Mouse (Mus musculus) cerebellum, adult 2 months (tissue): ENCODE data around the gene Degs2. TPM values are rescaled to one million over a fixed set of nuclear protein-coding genes. Genes with fewer than 3 reads are reported as not detected.

Experiments
- DNase-seq, 2 experiments: peaks; one replicate each; pipeline ENCODE4 v3.0.0; 2021
- H3K27ac ChIP-seq: fragments of 200-500 bp; 2 replicates; pipeline ENCODE4 v1.5.1; 2012; ENCODE audit warnings: low read length, control low read depth, inconsistent platforms; ENCODE audit not compliant: insufficient read depth
- H3K27me3 ChIP-seq: fragments of 200-500 bp; 2 replicates; pipeline ENCODE4 v1.6.1; 2012; ENCODE audit warnings: inconsistent platforms, mild to moderate bottlenecking, low read length, moderate library complexity; ENCODE audit not compliant: control insufficient read depth, insufficient read depth
- H3K4me1 ChIP-seq: fragments of 200-500 bp; 2 replicates; pipeline ENCODE4 v1.6.1; 2011; ENCODE audit warnings: low read length; ENCODE audit not compliant: control insufficient read depth, insufficient read depth
- H3K4me3 ChIP-seq: fragments of 200-500 bp; replicated peaks from 2 replicates; pipeline ENCODE3; 2011; ENCODE audit warnings: mild to moderate bottlenecking, low read depth, low read length, control low read depth; ENCODE audit not compliant: insufficient read depth
- CTCF ChIP-seq: fragments of 200-500 bp; IDR thresholded peaks from 2 replicates; pipeline ENCODE4 v1.5.1; 2011; ENCODE audit warnings: low read depth, mild to moderate bottlenecking, control low read depth, low read length, moderate library complexity, borderline replicate concordance; ENCODE audit not compliant: insufficient read depth
- POLR2A ChIP-seq: fragments of 200-500 bp; IDR thresholded peaks from 2 replicates; pipeline ENCODE4 v1.6.1; 2011; ENCODE audit warnings: low read length, control low read depth, borderline replicate concordance; ENCODE audit not compliant: insufficient read depth
- WGBS: fragments of 180-500 bp; shearing (Covaris S2); methylation state at CpG from one replicate; pipeline ENCODE4 v1.1.7; 2018; 5-methylcytosine and 5-hydroxymethylcytosine counted together
- polyA plus RNA-seq: library from polyadenylated mRNA; depleted of rRNA; stranded (reverse); fragments of >200 nt; gene quantifications from 2 replicates; pipeline ENCODE4 v1.2.3, GENCODE M21; 2012

Degs2 gene
- polyA plus RNA-seq, 1 experiment = 8.3 TPM

DNA sequence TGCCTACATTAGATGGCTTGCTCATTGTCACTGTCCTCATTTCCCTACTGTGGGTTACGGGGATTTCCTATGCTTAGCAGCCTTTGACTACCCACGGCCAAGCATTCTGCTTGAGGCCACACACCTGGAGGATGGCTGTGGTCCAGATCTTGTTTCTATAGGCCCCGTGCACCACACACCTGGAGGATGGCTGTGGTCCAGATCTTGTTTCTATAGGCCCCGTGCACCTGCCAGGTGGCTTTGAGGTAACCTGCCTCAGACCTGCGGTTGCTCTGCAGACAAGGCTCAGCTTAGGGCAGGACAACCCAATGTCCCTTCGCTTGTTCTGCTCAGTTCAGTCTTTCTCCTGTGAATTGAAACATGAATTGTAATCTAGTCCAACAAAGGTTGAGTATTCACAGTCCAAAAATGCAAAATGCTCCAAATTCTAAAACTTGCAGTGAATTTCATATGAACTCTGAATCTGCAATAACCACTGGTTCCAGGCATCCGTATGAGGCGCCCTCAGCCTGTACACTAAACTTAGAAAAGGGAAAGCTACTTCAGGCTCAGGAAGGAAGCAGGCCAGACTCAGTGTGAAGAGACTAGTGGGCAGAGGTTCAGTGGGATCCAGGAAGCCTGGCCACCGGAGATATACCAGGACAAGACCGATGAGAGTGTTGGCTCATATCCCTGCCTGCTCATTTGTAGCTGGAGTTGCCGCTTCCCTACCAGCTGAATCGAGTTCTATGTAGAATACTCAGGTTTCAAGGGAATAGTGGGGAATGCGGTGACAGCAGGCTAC is 19.7 kb downstream of the Degs2 start:
- peaks cover 8% of the 10 kb centered on the region; the same call in 1 of the 2 replicates for H3K4me1 ChIP-seq
- H3K4me3 ChIP-seq = no peak overlapping the region
- DNase-seq = no peak
- no peak overlapping the region for H3K27ac ChIP-seq
- WGBS = 78% methylated on average over 13 of the region's 13 CpGs
- no peaks in the 10 kb centered on the region for H3K27me3 ChIP-seq
- TF ChIP-seq POLR2A = no peak
- TF ChIP-seq CTCF = no peak

DNA sequence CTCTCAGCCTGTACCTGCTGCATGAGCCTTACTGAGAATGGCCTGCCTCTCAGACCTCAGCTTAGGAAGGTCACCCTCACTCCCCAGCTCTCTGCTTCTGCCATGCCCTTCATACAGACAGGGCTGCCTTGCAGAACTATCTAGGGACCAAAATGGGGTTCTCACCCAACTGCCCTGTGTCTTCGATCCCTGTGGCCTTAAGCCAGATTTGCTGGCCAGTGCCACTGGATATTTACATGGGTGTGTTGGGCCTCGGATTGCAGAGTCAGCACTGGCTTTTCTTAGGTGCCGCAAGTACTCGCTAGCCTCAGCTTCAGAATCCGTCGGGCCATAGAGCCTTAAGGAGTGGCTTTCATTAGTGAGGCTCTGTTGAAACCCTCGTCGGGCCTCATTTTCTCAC is 21.3 kb downstream of the Degs2 start:
- TF ChIP-seq CTCF = no peak
- no peak for TF ChIP-seq POLR2A
- H3K27me3 ChIP-seq = no peaks in the 10 kb centered on the region
- H3K4me3 ChIP-seq = no peak overlapping the region
- WGBS = 91% methylated on average over 8 of the region's 8 CpGs
- no peak for DNase-seq
- H3K4me1 ChIP-seq = no peaks in the 10 kb centered on the region
- no peak overlapping the region for H3K27ac ChIP-seq

DNA sequence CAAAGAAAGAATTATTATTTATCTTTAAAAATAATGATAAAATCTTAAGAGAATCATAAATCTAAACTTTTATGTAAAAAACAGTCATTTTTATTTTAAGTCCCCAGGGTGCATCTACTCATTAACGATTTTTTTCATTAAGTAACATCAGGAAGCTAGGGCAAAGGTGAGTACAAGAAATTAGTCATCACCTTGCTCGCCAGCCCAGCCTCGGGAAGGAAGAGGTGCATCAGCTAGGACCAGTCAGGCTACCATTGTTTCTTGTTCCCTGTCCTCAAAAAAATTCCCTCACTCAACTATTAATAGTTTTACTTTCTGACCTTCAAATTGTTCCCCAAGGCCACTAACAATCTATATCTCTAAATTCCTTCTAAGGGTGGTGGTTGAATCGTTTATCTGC is 23.7 kb downstream of the Degs2 start:
- WGBS = 85% methylated on average over 4 of the region's 4 CpGs
- no peak for DNase-seq

DNA sequence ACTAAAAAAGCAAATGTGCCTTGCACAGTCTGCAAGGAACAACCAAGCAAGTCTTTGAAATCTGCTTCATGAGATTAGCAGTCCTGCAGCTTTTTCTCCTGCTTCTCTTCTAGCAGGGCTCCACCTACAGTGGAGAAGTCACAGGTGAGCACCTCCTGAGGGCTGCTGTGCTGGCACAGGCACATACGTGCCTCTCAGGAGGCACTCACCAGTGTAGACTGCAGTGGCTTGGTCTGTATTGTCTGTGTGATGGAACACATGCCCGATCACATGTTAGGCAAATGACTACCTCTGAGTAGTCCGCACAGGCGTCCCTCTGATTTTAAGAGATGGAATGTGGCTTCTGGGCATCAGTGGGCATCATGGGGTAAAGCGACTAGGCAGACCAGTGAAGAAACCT is 25.0 kb downstream of the Degs2 start:
- no peak overlapping the region for H3K27ac ChIP-seq
- TF ChIP-seq CTCF (no peak), POLR2A (no peak)
- H3K4me1 ChIP-seq = peaks cover 14% of the 10 kb centered on the region
- 95% methylated on average over 5 of the region's 5 CpGs for WGBS
- no peaks in the 10 kb centered on the region for H3K27me3 ChIP-seq
- no peak overlapping the region for H3K4me3 ChIP-seq
- DNase-seq = no peak

More for the DNA sequence above, 23.7 kb downstream of the Degs2 start:
- peaks cover 11% of the 10 kb centered on the region for H3K4me1 ChIP-seq
- H3K27ac ChIP-seq = no peak overlapping the region
- TF ChIP-seq CTCF (no peak), POLR2A (no peak)
- H3K4me3 ChIP-seq = no peak overlapping the region
- H3K27me3 ChIP-seq = no peaks in the 10 kb centered on the region

DNA sequence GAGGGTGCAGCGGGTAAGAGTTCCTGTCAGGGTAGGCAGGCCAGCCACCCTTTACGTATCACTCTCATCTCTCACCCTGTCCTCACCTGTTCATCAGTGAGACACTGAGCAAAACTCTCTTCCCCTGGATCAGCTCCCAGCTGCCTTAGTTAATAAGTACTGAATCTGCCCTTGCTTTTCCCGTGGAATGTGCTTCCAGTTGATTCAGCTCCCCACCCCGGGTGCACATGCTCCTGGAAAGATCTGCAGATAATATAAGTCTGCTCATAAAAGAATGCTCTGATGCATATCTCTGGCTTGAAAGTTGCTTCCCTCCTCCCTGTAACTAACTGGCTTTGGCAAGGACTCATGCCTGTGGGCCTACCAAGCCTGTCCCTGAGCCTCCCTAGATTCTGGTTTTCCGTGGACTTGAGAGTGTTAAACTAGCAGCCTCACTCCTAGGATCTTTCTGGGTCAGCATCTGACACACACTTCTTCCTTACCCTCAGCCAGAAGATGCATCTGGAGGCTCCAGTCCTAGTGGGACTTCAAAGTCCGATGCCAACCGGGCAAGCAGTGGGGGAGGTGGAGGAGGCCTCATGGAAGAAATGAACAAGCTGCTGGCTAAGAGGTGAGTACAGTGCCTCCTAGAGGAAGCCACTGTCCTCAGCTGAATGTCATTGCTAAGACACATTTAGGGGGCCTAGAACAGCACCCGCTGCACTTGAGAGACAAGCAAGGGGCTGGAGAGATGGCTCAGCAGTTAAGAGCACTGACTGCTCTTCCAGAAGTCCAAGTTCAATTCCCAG is 26.3 kb downstream of the Degs2 start:
- Histone ChIP-seq H3K4me1 (peaks cover 14% of the 10 kb centered on the region), H3K27ac (no peak overlapping the region), H3K4me3 (no peak overlapping the region), H3K27me3 (no peaks in the 10 kb centered on the region)
- TF ChIP-seq CTCF (peak; percentile 17; the same call in 1 of the 2 replicates), POLR2A (no peak)
- 62% methylated on average over 8 of the region's 8 CpGs for WGBS
- DNase-seq = no peak

DNA sequence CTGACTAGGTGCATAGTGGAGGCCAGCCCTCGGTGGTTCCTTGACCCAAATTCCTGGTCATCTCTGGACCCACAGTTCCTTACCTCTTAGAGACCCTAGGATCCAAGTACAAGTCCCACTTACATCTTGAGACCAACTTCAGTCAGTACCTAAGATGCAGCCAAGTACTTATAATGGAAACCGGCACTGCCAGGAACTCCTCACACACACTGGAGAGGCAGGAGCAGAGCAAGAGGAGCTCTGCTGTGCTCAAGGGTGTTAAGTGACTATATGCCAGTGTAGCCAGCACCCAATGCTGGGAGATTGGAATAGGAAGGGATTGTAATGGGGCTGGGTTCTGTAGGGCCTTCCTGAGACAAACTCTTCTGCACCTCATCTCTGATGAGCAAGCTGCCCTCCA is 27.2 kb downstream of the Degs2 start:
- no peak for TF ChIP-seq POLR2A
- TF ChIP-seq CTCF = no peak
- DNase-seq = no peak

DNA sequence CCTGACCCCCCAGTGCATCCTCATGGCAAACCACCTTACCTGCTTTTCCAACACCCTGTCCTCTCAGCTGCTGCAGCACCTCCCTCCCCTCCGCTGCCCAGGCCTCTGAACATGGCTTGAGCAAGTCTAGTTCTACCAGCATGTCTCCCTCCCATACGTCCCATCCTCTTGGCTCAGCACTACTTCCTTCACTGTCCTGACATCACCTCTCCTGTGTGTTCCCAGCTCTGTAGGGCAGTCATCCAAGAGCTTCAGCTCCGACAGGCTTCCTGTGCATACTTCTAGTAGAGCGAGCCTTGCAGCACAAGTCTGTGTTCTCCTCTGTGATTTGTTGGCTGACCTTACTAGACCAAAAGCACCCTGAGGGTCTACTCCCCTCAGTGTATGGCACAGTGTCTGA is 27.6 kb downstream of the Degs2 start:
- H3K27ac ChIP-seq = no peak overlapping the region
- no peaks in the 10 kb centered on the region for H3K27me3 ChIP-seq
- H3K4me1 ChIP-seq = peaks cover 14% of the 10 kb centered on the region
- TF ChIP-seq POLR2A = no peak
- no peak for TF ChIP-seq CTCF
- DNase-seq = peak; percentile 53 to 78
- 25% methylated on average over 4 of the region's 4 CpGs for WGBS
- H3K4me3 ChIP-seq = no peak overlapping the region

More for the DNA sequence above, 27.2 kb downstream of the Degs2 start:
- H3K27me3 ChIP-seq = no peaks in the 10 kb centered on the region
- H3K27ac ChIP-seq = no peak overlapping the region
- WGBS = 77% methylated on average over 2 of the region's 2 CpGs
- H3K4me1 ChIP-seq = peaks cover 14% of the 10 kb centered on the region
- no peak overlapping the region for H3K4me3 ChIP-seq

DNA sequence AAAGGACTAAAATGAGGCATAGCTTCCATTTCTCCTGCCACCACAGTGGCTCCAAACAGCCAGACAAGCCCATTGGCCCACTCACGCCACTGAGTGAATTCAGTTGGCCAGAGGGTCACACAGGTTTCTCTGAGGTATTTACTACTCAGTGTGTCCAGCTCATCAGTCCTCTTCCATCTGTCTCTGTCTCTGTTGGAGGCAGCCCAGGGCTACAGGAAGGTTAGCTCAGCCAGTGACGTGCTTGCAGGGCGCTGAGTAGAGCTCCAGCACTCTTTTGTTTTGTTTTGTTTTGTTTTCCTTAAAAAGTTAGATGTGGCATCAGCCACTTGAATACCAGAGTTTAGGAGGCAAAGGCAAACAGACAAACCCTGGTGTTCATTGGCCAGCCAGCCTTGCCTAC is 28.6 kb downstream of the Degs2 start:
- H3K4me1 ChIP-seq = peaks cover 19% of the 10 kb centered on the region
- DNase-seq = peak; percentile 34 to 66
- no peak overlapping the region for H3K27ac ChIP-seq
- TF ChIP-seq CTCF = no peak
- 28% methylated on average over 3 of the region's 3 CpGs for WGBS
- H3K27me3 ChIP-seq = no peaks in the 10 kb centered on the region
- H3K4me3 ChIP-seq = no peak overlapping the region
